Mouse (Mus musculus): Measurements from ENCODE around the gene Rcsd1. TPM values are rescaled to one million over a fixed set of nuclear protein-coding genes. Genes with fewer than 3 reads are reported as not detected.

The Rcsd1 gene
- total and polyA plus RNA-seq, 3 experiments, result 57.2 to 81.5 (median 68.7) TPM

DNA sequence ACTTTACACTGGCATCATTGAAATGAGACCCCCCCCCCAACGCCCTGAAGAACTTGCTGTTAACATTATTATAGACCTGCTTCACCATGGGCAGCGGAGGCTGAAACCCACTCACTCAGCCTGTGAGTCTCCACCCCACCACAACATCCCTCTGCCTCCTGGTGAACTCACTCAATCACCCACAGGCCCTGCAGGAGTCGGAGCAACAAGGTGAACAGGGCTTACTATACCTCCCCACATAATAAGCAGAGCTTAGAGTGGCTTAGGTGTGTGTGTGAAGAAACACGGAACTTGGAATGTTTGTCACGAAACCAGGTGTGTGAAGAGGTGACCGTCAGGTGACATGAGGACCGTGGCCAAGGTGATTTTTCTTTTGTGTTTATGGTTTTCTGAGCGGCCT, 32.4 kb upstream of the Rcsd1 start:
- no peak overlapping the region for H3K27ac ChIP-seq

DNA sequence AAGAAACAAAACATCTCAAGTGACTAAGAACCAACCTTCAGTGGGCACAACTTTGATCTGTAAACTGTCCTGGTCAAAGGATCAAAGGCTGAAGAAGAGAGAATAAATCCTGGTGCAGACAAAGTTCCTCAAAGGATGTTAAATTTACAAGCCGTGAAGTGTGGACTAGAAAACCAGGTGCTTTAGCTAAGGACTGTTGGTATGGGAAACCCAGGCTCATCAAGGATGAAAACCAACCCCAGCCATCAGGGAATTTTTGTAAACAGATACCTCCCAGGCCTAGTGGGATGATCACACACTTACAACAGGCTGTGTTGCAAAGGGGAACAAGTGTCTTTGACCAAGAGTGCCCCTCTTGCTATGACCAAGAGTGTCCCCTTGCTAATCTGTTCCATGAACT, 29.4 kb upstream of the Rcsd1 start:
- intact Hi-C loops (cut with DNase I), result loop anchor here (2.0 kb wide), 1 partner anchor 16 kb away; no protein-coding TSS in a partner anchor
- H3K27me3 ChIP-seq (ENCODE audit: control insufficient read depth, insufficient read depth, low read length), result no peaks in the 10 kb centered on the region
- no peak overlapping the region for H3K4me3 ChIP-seq
- no peaks in the 10 kb centered on the region for H3K36me3 ChIP-seq (ENCODE audit: control insufficient read depth, insufficient read depth, low read length)
- no peak overlapping the region for H3K9ac ChIP-seq (ENCODE audit: low read depth, low read length)
- 96% methylated on average over 1 of the region's 1 CpGs for WGBS
- DNase-seq, result no peak
- no peak overlapping the region for H3K27ac ChIP-seq
- TF ChIP-seq CTCF (IDR thresholded peaks at IDR 0.05), result no peak
- TF ChIP-seq POLR2A (IDR thresholded peaks at IDR 0.05; ENCODE audit: insufficient read depth, low read depth, low read length), result no peak
- no peak for TF ChIP-seq EP300 (IDR thresholded peaks at IDR 0.05; ENCODE audit: insufficient read depth, low read depth, low read length)
- peaks cover 4% of the 10 kb centered on the region for H3K4me1 ChIP-seq (ENCODE audit: control insufficient read depth, insufficient read depth, low read length)
- no peaks in the 10 kb centered on the region for H3K79me2 ChIP-seq (replicated peaks; ENCODE audit: control insufficient read depth, insufficient read depth, low read length)

More for the DNA sequence above, 32.4 kb upstream of the Rcsd1 start:
- H3K4me1 ChIP-seq (ENCODE audit: control insufficient read depth, insufficient read depth, low read length), result no peaks in the 10 kb centered on the region
- no peak for DNase-seq
- no peaks in the 10 kb centered on the region for H3K36me3 ChIP-seq (ENCODE audit: control insufficient read depth, insufficient read depth, low read length)
- no peak overlapping the region for H3K4me3 ChIP-seq
- no peak overlapping the region for H3K9ac ChIP-seq (ENCODE audit: low read depth, low read length)
- H3K79me2 ChIP-seq (replicated peaks; ENCODE audit: control insufficient read depth, insufficient read depth, low read length), result no peaks in the 10 kb centered on the region
- TF ChIP-seq CTCF (IDR thresholded peaks at IDR 0.05) (no peak), POLR2A (IDR thresholded peaks at IDR 0.05; ENCODE audit: insufficient read depth, low read depth, low read length) (no peak), EP300 (IDR thresholded peaks at IDR 0.05; ENCODE audit: insufficient read depth, low read depth, low read length) (no peak)
- H3K27me3 ChIP-seq (ENCODE audit: control insufficient read depth, insufficient read depth, low read length), result no peaks in the 10 kb centered on the region
- WGBS, result 95% methylated on average over 8 of the region's 8 CpGs
- intact Hi-C loops (cut with DNase I), result no loop called here

DNA sequence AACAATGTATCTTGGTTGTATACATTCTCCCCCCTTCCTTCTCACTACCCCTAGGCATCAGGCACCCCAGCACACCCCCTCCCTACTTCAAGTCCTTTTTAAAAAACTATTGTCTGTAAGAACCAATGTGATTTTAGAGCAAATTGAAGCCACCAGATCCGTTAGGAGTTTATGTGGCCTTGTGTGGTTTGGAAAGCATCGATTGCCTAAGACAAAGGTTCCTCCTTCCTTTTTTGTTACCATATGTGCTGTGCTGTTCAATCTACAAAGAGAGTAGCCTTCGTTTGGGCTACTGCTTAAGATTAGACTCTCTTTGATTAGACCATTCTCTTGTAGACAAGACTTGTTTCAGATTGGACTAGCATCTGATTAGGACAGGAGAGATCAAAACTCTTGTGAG, 28.3 kb upstream of the Rcsd1 start:
- Histone ChIP-seq H3K4me1 (ENCODE audit: control insufficient read depth, insufficient read depth, low read length) (peaks cover 4% of the 10 kb centered on the region), H3K27me3 (ENCODE audit: control insufficient read depth, insufficient read depth, low read length) (no peaks in the 10 kb centered on the region), H3K4me3 (no peak overlapping the region), H3K36me3 (ENCODE audit: control insufficient read depth, insufficient read depth, low read length) (no peaks in the 10 kb centered on the region), H3K9ac (ENCODE audit: low read depth, low read length) (no peak overlapping the region), H3K79me2 (replicated peaks; ENCODE audit: control insufficient read depth, insufficient read depth, low read length) (no peaks in the 10 kb centered on the region), H3K27ac (no peak overlapping the region)
- no peak for DNase-seq
- intact Hi-C loops (cut with DNase I), result loop anchor here (1.0 to 2.0 kb wide), 3 partner anchors 17 to 155 kb away; partner anchors contain the start of gene Rcsd1
- TF ChIP-seq POLR2A (IDR thresholded peaks at IDR 0.05; ENCODE audit: insufficient read depth, low read depth, low read length) (no peak), CTCF (IDR thresholded peaks at IDR 0.05) (no peak), EP300 (IDR thresholded peaks at IDR 0.05; ENCODE audit: insufficient read depth, low read depth, low read length) (no peak)
- WGBS, result 70% methylated on average over 3 of the region's 3 CpGs

DNA sequence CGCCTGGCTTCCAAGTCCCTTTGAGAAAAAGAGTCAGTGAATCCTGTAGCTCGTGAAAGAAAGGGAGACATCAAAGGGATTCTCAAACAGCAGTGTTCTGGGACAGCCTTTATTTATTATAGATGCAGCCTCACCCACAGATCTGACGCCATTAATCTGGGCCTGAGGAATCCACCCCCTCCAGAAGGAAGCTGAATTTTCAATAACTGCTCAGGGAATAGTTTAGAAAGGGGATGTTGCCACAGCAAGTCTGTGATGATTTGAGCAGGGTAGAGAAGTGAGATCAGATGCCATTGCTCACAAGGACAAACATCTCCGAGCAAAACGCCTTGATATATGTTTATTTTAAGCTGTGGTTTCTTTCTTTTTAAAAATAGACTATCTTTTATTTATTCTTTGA, 27.9 kb upstream of the Rcsd1 start:
- Histone ChIP-seq H3K4me1 (ENCODE audit: control insufficient read depth, insufficient read depth, low read length) (peaks cover 4% of the 10 kb centered on the region), H3K4me3 (no peak overlapping the region), H3K36me3 (ENCODE audit: control insufficient read depth, insufficient read depth, low read length) (no peaks in the 10 kb centered on the region), H3K9ac (ENCODE audit: low read depth, low read length) (no peak overlapping the region), H3K27me3 (ENCODE audit: control insufficient read depth, insufficient read depth, low read length) (no peaks in the 10 kb centered on the region), H3K27ac (no peak overlapping the region), H3K79me2 (replicated peaks; ENCODE audit: control insufficient read depth, insufficient read depth, low read length) (no peaks in the 10 kb centered on the region)
- no peak for TF ChIP-seq CTCF (IDR thresholded peaks at IDR 0.05)
- no peak for TF ChIP-seq POLR2A (IDR thresholded peaks at IDR 0.05; ENCODE audit: insufficient read depth, low read depth, low read length)
- TF ChIP-seq EP300 (IDR thresholded peaks at IDR 0.05; ENCODE audit: insufficient read depth, low read depth, low read length), result no peak
- 75% methylated on average over 5 of the region's 5 CpGs for WGBS
- no peak for DNase-seq
- intact Hi-C loops (cut with DNase I), result loop anchor here (1.0 to 2.0 kb wide), 2 partner anchors 29 to 154 kb away; partner anchors contain the start of gene Rcsd1

DNA sequence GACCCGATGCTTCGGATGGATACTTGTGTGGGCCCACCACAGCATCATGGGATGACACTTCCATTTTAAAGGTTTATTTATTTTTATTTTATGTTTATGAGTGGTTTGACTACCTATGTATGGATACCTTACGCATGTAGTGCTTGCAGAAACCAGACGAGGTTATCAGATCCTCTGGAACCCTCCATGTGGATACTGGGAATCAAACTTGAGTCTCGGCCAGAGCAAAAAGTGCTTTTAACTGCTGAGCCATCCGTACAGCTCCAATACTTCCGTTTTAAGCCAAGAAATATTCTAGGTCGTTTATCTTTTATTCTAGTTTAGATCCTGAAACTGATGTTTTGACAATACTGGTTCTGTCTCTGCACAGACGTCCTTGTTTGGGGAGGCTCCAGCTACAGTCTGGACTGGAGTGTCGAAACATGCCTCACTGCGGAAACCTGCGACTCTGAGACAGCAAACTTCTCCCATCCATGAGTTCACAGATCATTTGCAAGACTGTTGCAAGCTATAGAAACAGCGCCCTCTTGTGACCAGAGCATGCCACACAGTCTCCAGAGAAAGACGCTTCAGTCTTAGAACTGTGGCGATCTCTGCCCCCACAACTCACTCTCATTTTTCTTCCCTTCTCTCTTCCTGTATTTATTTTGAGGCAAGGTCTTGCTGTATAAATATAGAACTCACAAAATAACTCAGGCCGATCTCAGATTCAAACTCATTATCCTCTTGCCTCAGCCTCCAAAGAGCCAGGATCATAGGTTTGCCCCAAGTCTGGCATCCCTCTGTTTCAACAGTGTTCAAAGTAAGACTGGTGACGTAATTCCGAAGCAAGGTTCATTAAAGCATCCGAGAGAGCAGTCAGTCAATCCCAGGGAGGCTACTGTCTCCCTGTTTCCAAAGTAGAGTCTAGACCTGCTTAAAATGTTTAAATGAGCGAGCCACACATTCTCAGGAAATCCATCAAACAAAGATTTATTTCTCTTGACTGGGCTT, 26.6 kb upstream of the Rcsd1 start:
- Histone ChIP-seq H3K27me3 (ENCODE audit: control insufficient read depth, insufficient read depth, low read length) (no peaks in the 10 kb centered on the region), H3K79me2 (replicated peaks; ENCODE audit: control insufficient read depth, insufficient read depth, low read length) (no peaks in the 10 kb centered on the region), H3K9ac (ENCODE audit: low read depth, low read length) (no peak overlapping the region; the same call in 1 of the 2 replicates), H3K4me1 (ENCODE audit: control insufficient read depth, insufficient read depth, low read length) (peaks cover 4% of the 10 kb centered on the region), H3K36me3 (ENCODE audit: control insufficient read depth, insufficient read depth, low read length) (no peaks in the 10 kb centered on the region), H3K27ac (peak overlapping the region; percentile 48), H3K4me3 (0 out of 2 replicates have a peak overlapping the region, but pooled peaks have one; percentile 17)
- TF ChIP-seq CTCF (IDR thresholded peaks at IDR 0.05) (peak; percentile 97), EP300 (IDR thresholded peaks at IDR 0.05; ENCODE audit: insufficient read depth, low read depth, low read length) (peak; percentile 98), POLR2A (IDR thresholded peaks at IDR 0.05; ENCODE audit: insufficient read depth, low read depth, low read length) (0 out of 2 replicates have a peak, but pooled peaks have one; percentile 34)
- DNase-seq, result peak; percentile 86 to 87
- WGBS, result 24% methylated on average over 20 of the region's 20 CpGs
- intact Hi-C loops (cut with DNase I), result loop anchor here (1.0 to 2.0 kb wide), 5 partner anchors 15 to 94 kb away; partner anchors contain the start of gene Rcsd1

Data from heart, adult 2 months (tissue).